Mouse (Mus musculus): ENCODE results near the gene Haghl.

DNA sequence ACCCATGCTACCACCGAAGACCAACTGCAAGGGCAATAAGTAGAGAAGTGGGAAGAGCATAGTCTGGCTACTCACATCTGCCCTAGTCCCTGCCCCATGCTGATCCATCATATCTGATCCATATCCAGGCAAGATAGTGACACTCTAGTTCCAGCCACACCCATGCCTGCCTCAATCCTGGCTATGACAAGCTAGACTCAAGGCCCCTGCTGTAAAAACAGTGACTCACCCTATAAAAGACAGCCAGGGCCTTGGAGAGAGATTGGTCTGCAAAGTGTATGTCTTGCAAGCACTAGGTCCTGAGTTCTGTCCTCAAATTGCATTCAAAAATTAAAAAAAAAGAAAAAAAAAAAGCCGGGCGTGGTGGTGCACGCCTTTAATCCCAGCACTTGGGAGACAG, 21.0 kb upstream of the Haghl start:
- TF ChIP-seq POLR2A (IDR thresholded peaks at IDR 0.05; ENCODE audit: borderline replicate concordance, extremely low read depth, insufficient read depth, insufficient read length, poor library complexity, severe bottlenecking) (no peak), CTCF (IDR thresholded peaks at IDR 0.05; ENCODE audit: borderline replicate concordance, extremely low read depth, insufficient read depth, insufficient read length) (no peak)

Data from brain, embryonic 14.5 days (tissue).